Mouse (Mus musculus): ENCODE results near the gene Cd6.

- TF ChIP-seq RCOR1 (conservative IDR thresholded peaks at IDR 0.05; ENCODE audit: low read depth, low read length) (no peak), TCF12 (IDR thresholded peaks at IDR 0.05; ENCODE audit: low read depth, low read length) (no peak), POLR2A (IDR thresholded peaks at IDR 0.05; ENCODE audit: low read depth, low read length) (no peak), TBP (conservative IDR thresholded peaks at IDR 0.05; ENCODE audit: low read depth, low read length) (no peak), CTCF (conservative IDR thresholded peaks at IDR 0.05 in 1 of 2, IDR thresholded peaks at IDR 0.05 in 1 of 2; ENCODE audit: low read depth in 2 of 2, low read length in 2 of 2) (no peak), EP300 (IDR thresholded peaks at IDR 0.05; ENCODE audit: low read length) (no peak), NRF1 (IDR thresholded peaks at IDR 0.05; ENCODE audit: low read depth, low read length) (no peak), USF1 (IDR thresholded peaks at IDR 0.05; ENCODE audit: low read depth, low read length) (no peak), SIN3A (IDR thresholded peaks at IDR 0.05; ENCODE audit: low read length) (no peak), MAZ (IDR thresholded peaks at IDR 0.05; ENCODE audit: low read depth, low read length) (no peak), ETS1 (conservative IDR thresholded peaks at IDR 0.05; ENCODE audit: low read depth, low read length) (no peak), PAX5 (IDR thresholded peaks at IDR 0.05; ENCODE audit: low read length) (no peak), MXI1 (IDR thresholded peaks at IDR 0.05; ENCODE audit: low read depth, low read length) (no peak)
Measured at GRCm38 (mm10) chr19:10768694-10769428, 61.0 kb downstream of the Cd6 start.

Data from CH12.LX (cell line).